In genomic region chr5:89679871-89680536, GRCm38 (mm10) we compare ENCODE assay signal across 11 mouse cellular contexts.
DNase-seq lines count a peak whose midpoint lies in the region; ATAC-seq lines count a peak whose summit lies in the region.
"Had no signal": no experiment of that assay in that cellular context is flagged by ENCODE, and none has a peak within 500 bp of the region (broad histone marks: within the 10 kb centered on the region; RNA-seq: fewer than 3 reads in every experiment).

No protein-coding gene starts in this region.

- no peaks in the 10 kb centered on the region for H3K4me1 ChIP-seq in heart, embryonic 10.5 days
- H3K4me1 ChIP-seq in kidney, embryonic 15.5 days: no peaks in the 10 kb centered on the region
- H3K4me1 ChIP-seq in midbrain, embryonic 14.5 days (ENCODE audit: control insufficient read depth, insufficient read depth, low read length): no peaks in the 10 kb centered on the region
- H3K4me1 ChIP-seq: embryonic facial prominence, embryonic 12.5 days; liver, embryonic 15.5 days; stomach, embryonic 15.5 days had no signal

- H3K9me3 ChIP-seq in heart, embryonic 10.5 days: no peaks in the 10 kb centered on the region
- no peaks in the 10 kb centered on the region for H3K9me3 ChIP-seq in kidney, embryonic 15.5 days (replicated peaks)
- no peaks in the 10 kb centered on the region for H3K9me3 ChIP-seq in midbrain, embryonic 14.5 days (ENCODE audit: control insufficient read depth, low read length)
- H3K9me3 ChIP-seq: embryonic facial prominence, embryonic 12.5 days; liver, embryonic 15.5 days; stomach, embryonic 15.5 days had no signal

- 66% methylated on average over 5 of the region's 5 CpGs for WGBS in heart, embryonic 10.5 days
- 45% methylated on average over 5 of the region's 5 CpGs for WGBS in kidney, embryonic 15.5 days
- WGBS in midbrain, embryonic 14.5 days: 71% methylated on average over 5 of the region's 5 CpGs

- H3K36me3 ChIP-seq in heart, embryonic 10.5 days: no peaks in the 10 kb centered on the region
- no peaks in the 10 kb centered on the region for H3K36me3 ChIP-seq in kidney, embryonic 15.5 days
- H3K36me3 ChIP-seq in midbrain, embryonic 14.5 days (ENCODE audit: control insufficient read depth, insufficient read depth, low read length): no peaks in the 10 kb centered on the region
- H3K36me3 ChIP-seq: liver, embryonic 15.5 days; stomach, embryonic 15.5 days had no signal

- H3K27ac ChIP-seq in heart, embryonic 10.5 days: no peak overlapping the region
- no peak overlapping the region for H3K27ac ChIP-seq in kidney, embryonic 15.5 days
- H3K27ac ChIP-seq in midbrain, embryonic 14.5 days (replicated peaks; ENCODE audit: low read depth, low read length): no peak overlapping the region
- H3K27ac ChIP-seq: embryonic facial prominence, embryonic 12.5 days; liver, embryonic 15.5 days; stomach, embryonic 15.5 days had no signal

- no peaks in the 10 kb centered on the region for H3K27me3 ChIP-seq in heart, embryonic 10.5 days (ENCODE audit: insufficient read depth, poor library complexity, severe bottlenecking)
- H3K27me3 ChIP-seq in kidney, embryonic 15.5 days: no peaks in the 10 kb centered on the region
- H3K27me3 ChIP-seq in midbrain, embryonic 14.5 days (ENCODE audit: control insufficient read depth, insufficient read depth, low read length): no peaks in the 10 kb centered on the region
- H3K27me3 ChIP-seq: embryonic facial prominence, embryonic 12.5 days; liver, embryonic 15.5 days; stomach, embryonic 15.5 days had no signal

- H3K4me2 ChIP-seq in kidney, embryonic 15.5 days: 0 out of 2 replicates have a peak overlapping the region, but pooled peaks have one; percentile 7
- no peak overlapping the region for H3K4me2 ChIP-seq in midbrain, embryonic 14.5 days (ENCODE audit: low read length)
- H3K4me2 ChIP-seq: embryonic facial prominence, embryonic 12.5 days; liver, embryonic 15.5 days; stomach, embryonic 15.5 days had no signal

- no peak overlapping the region for H3K9ac ChIP-seq in kidney, embryonic 15.5 days
- no peak overlapping the region for H3K9ac ChIP-seq in midbrain, embryonic 14.5 days (replicated peaks; ENCODE audit: low read length)
- H3K9ac ChIP-seq: embryonic facial prominence, embryonic 12.5 days; liver, embryonic 15.5 days; stomach, embryonic 15.5 days had no signal

- no peak overlapping the region for H3K4me3 ChIP-seq in heart, embryonic 10.5 days
- no peak overlapping the region for H3K4me3 ChIP-seq in kidney, embryonic 15.5 days (replicated peaks)
- H3K4me3 ChIP-seq in midbrain, embryonic 14.5 days (replicated peaks; ENCODE audit: low read depth, low read length): no peak overlapping the region
- H3K4me3 ChIP-seq: embryonic facial prominence, embryonic 12.5 days; liver, embryonic 15.5 days; stomach, embryonic 15.5 days had no signal

- peak; percentile 32 for DNase-seq in heart, adult 8-10 months (ENCODE audit: low spot score)
- DNase-seq in heart, embryonic 10.5 days (ENCODE audit: low spot score): no peak
- DNase-seq in thymus, postnatal 0 days (ENCODE audit: low spot score): peak; percentile 53
- no peak for DNase-seq in thymus, adult 18-20 months
- DNase-seq in c-Kit-positive CD71-positive TER-119-positive erythroid progenitor cells, embryonic 14.5 days (ENCODE audit: low spot score): peak; percentile 49
- DNase-seq in midbrain, embryonic 14.5 days: peak; percentile 92
- DNase-seq in spleen, postnatal 14 days (ENCODE audit: low spot score in 2 of 2): no peak

- no peak for ATAC-seq in kidney, embryonic 15.5 days (replicated peaks; ENCODE audit: low FRiP score)
- ATAC-seq in midbrain, embryonic 14.5 days (ENCODE audit: low FRiP score, low TSS enrichment): no peak

Comparison
In these comparisons a context has a peak if more than half of its experiments do, and no peak if none do; other contexts are left out.
1. DNase-seq: peak in heart, adult 8-10 months (single experiment), thymus, postnatal 0 days (single experiment), c-Kit-positive CD71-positive TER-119-positive erythroid progenitor cells, embryonic 14.5 days (single experiment) and midbrain, embryonic 14.5 days (single experiment); none in heart, embryonic 10.5 days (single experiment), thymus, adult 18-20 months (0 of 2) and spleen, postnatal 14 days (0 of 2).